Mouse (Mus musculus): ENCODE measurements around the gene Gdpd3. TPM values are rescaled to one million over a fixed set of nuclear protein-coding genes. Genes with fewer than 3 reads are reported as not detected.

The Gdpd3 gene
- polyA plus RNA-seq, 1 experiment from 2014 or later: 1.8 TPM

- no peaks in the 10 kb centered on the region for H3K27me3 ChIP-seq (ENCODE audit: control insufficient read depth, insufficient read depth, low read length)
- H3K9me3 ChIP-seq (ENCODE audit: control insufficient read depth, low read length): no peaks in the 10 kb centered on the region
- H3K4me2 ChIP-seq (replicated peaks): peak overlapping the region; percentile 52
- peaks cover 29% of the 10 kb centered on the region for H3K4me1 ChIP-seq (replicated peaks; ENCODE audit: control insufficient read depth, insufficient read depth, low read length)
- H3K27ac ChIP-seq: peak overlapping the region; percentile 94
- H3K4me3 ChIP-seq (replicated peaks; ENCODE audit: low read length): peak overlapping the region; percentile 75
- peak; percentile 28 for DNase-seq (ENCODE audit: low spot score)
- peaks cover 10% of the 10 kb centered on the region; the same call in 1 of the 2 replicates for H3K36me3 ChIP-seq (replicated peaks; ENCODE audit: control insufficient read depth, insufficient read depth)
- peak overlapping the region; percentile 90 for H3K9ac ChIP-seq
- 6% methylated on average over 9 of the region's 9 CpGs for WGBS
- ATAC-seq (ENCODE audit: low FRiP score): peak; percentile 12; the same call in 1 of the 2 replicates
Measured at GRCm38 (mm10) chr7:126822741-126823140, 56.6 kb downstream of the Gdpd3 start.

- Histone ChIP-seq H3K9ac (peak overlapping the region; percentile 90), H3K4me1 (replicated peaks; ENCODE audit: control insufficient read depth, insufficient read depth, low read length) (peaks cover 29% of the 10 kb centered on the region), H3K36me3 (replicated peaks; ENCODE audit: control insufficient read depth, insufficient read depth) (peaks cover 10% of the 10 kb centered on the region; the same call in 1 of the 2 replicates), H3K27ac (peak overlapping the region; percentile 94), H3K4me2 (replicated peaks) (peak overlapping the region; percentile 52), H3K9me3 (ENCODE audit: control insufficient read depth, low read length) (no peaks in the 10 kb centered on the region), H3K4me3 (replicated peaks; ENCODE audit: low read length) (peak overlapping the region; percentile 75), H3K27me3 (ENCODE audit: control insufficient read depth, insufficient read depth, low read length) (no peaks in the 10 kb centered on the region)
- ATAC-seq (ENCODE audit: low FRiP score) (peak; percentile 81), DNase-seq (ENCODE audit: low spot score) (peak; percentile 58)
- WGBS: 0% methylated on average over 18 of the region's 19 CpGs
Measured at GRCm38 (mm10) chr7:126823202-126823711, 57.1 kb downstream of the Gdpd3 start.

- H3K36me3 ChIP-seq (replicated peaks; ENCODE audit: control insufficient read depth, insufficient read depth): peaks cover 15% of the 10 kb centered on the region; the same call in 1 of the 2 replicates
- no peak for DNase-seq (ENCODE audit: low spot score)
- H3K4me2 ChIP-seq (replicated peaks): peak overlapping the region; percentile 52
- peak overlapping the region; percentile 94 for H3K27ac ChIP-seq
- peaks cover 29% of the 10 kb centered on the region for H3K4me1 ChIP-seq (replicated peaks; ENCODE audit: control insufficient read depth, insufficient read depth, low read length)
- H3K27me3 ChIP-seq (ENCODE audit: control insufficient read depth, insufficient read depth, low read length): no peaks in the 10 kb centered on the region
- ATAC-seq (ENCODE audit: low FRiP score): 0 out of 2 replicates have a peak, but pooled peaks have one; percentile 3
- WGBS: 3% methylated on average over 10 of the region's 10 CpGs
- H3K4me3 ChIP-seq (replicated peaks; ENCODE audit: low read length): peak overlapping the region; percentile 75
- peak overlapping the region; percentile 90 for H3K9ac ChIP-seq
- no peaks in the 10 kb centered on the region for H3K9me3 ChIP-seq (ENCODE audit: control insufficient read depth, low read length)
Measured at GRCm38 (mm10) chr7:126823940-126824339, 57.8 kb downstream of the Gdpd3 start.

Other genes starting within 250 kb of the Gdpd3 start
- 162 and 165 TPM in 2 replicates for gene Eif3c, start 199.9 kb upstream of the Gdpd3 start, polyA plus RNA-seq (2014; fragmentation: Nextera tagmentation; extraction: Ambion mirVana)
- gene Apobr, start 181.4 kb upstream of the Gdpd3 start, polyA plus RNA-seq (2014; fragmentation: Nextera tagmentation; extraction: Ambion mirVana): 0.26 and 0.36 TPM in 2 replicates
- gene Cln3, start 180.5 kb upstream of the Gdpd3 start, polyA plus RNA-seq (2014; fragmentation: Nextera tagmentation; extraction: Ambion mirVana): 24.7 and 24.8 TPM in 2 replicates
- not detected in 2 replicates for gene Il27, start 171.4 kb upstream of the Gdpd3 start, polyA plus RNA-seq (2014; fragmentation: Nextera tagmentation; extraction: Ambion mirVana)
- 11.4 and 12.4 TPM in 2 replicates for gene Nupr1, start 135.5 kb upstream of the Gdpd3 start, polyA plus RNA-seq (2014; fragmentation: Nextera tagmentation; extraction: Ambion mirVana)
- 58.0 and 61.1 TPM in 2 replicates for gene Sgf29, start 117.0 kb upstream of the Gdpd3 start, polyA plus RNA-seq (2014; fragmentation: Nextera tagmentation; extraction: Ambion mirVana)
- gene Sult1a1, start 89.9 kb upstream of the Gdpd3 start, polyA plus RNA-seq (2014; fragmentation: Nextera tagmentation; extraction: Ambion mirVana): 2.5 and 5.3 TPM in 2 replicates
- gene Bola2, start 70.9 kb upstream of the Gdpd3 start, polyA plus RNA-seq (2014; fragmentation: Nextera tagmentation; extraction: Ambion mirVana): 124 and 159 TPM in 2 replicates
- gene Slx1b, start 70.5 kb upstream of the Gdpd3 start, polyA plus RNA-seq (2014; fragmentation: Nextera tagmentation; extraction: Ambion mirVana): 10.7 and 10.9 TPM in 2 replicates
- gene Coro1a, start 58.5 kb upstream of the Gdpd3 start, polyA plus RNA-seq (2014; fragmentation: Nextera tagmentation; extraction: Ambion mirVana): 82.2 and 99.7 TPM in 2 replicates
- 96.5 and 97.0 TPM in 2 replicates for gene Mapk3, start 6.7 kb upstream of the Gdpd3 start, polyA plus RNA-seq (2014; fragmentation: Nextera tagmentation; extraction: Ambion mirVana)
- gene Ypel3, start 10.6 kb downstream of the Gdpd3 start, polyA plus RNA-seq (2014; fragmentation: Nextera tagmentation; extraction: Ambion mirVana): 206 and 218 TPM in 2 replicates
- gene Tbx6, start 15.1 kb downstream of the Gdpd3 start, polyA plus RNA-seq (2014; fragmentation: Nextera tagmentation; extraction: Ambion mirVana): 0.21 and 0.26 TPM in 2 replicates
- 177 and 182 TPM in 2 replicates for gene Ppp4c, start 26.2 kb downstream of the Gdpd3 start, polyA plus RNA-seq (2014; fragmentation: Nextera tagmentation; extraction: Ambion mirVana)
- 53.2 and 54.7 TPM in 2 replicates for gene Fam57b, start 31.3 kb downstream of the Gdpd3 start, polyA plus RNA-seq (2014; fragmentation: Nextera tagmentation; extraction: Ambion mirVana)
- 0.74 TPM in 1 of 2 replicates, not detected in the other for gene 4930451I11Rik, start 65.3 kb downstream of the Gdpd3 start, polyA plus RNA-seq (2014; fragmentation: Nextera tagmentation; extraction: Ambion mirVana)
- 16.5 and 25.7 TPM in 2 replicates for gene Doc2a, start 81.1 kb downstream of the Gdpd3 start, polyA plus RNA-seq (2014; fragmentation: Nextera tagmentation; extraction: Ambion mirVana)
- 10.1 and 11.1 TPM in 2 replicates for gene Hirip3, start 95.6 kb downstream of the Gdpd3 start, polyA plus RNA-seq (2014; fragmentation: Nextera tagmentation; extraction: Ambion mirVana)
- 93.7 and 95.3 TPM in 2 replicates for gene Ino80e, start 96.0 kb downstream of the Gdpd3 start, polyA plus RNA-seq (2014; fragmentation: Nextera tagmentation; extraction: Ambion mirVana)
- 36.4 and 37.2 TPM in 2 replicates for gene Taok2, start 118.4 kb downstream of the Gdpd3 start, polyA plus RNA-seq (2014; fragmentation: Nextera tagmentation; extraction: Ambion mirVana)
- gene Tmem219, start 156.6 kb downstream of the Gdpd3 start, polyA plus RNA-seq (2014; fragmentation: Nextera tagmentation; extraction: Ambion mirVana): 28.0 and 29.3 TPM in 2 replicates
- 102 and 104 TPM in 2 replicates for gene Kctd13, start 162.5 kb downstream of the Gdpd3 start, polyA plus RNA-seq (2014; fragmentation: Nextera tagmentation; extraction: Ambion mirVana)
- 8.0 and 10.9 TPM in 2 replicates for gene Asphd1, start 183.2 kb downstream of the Gdpd3 start, polyA plus RNA-seq (2014; fragmentation: Nextera tagmentation; extraction: Ambion mirVana)
- gene Sez6l2, start 184.2 kb downstream of the Gdpd3 start, polyA plus RNA-seq (2014; fragmentation: Nextera tagmentation; extraction: Ambion mirVana): 68.9 and 70.1 TPM in 2 replicates
- gene Cdipt, start 209.6 kb downstream of the Gdpd3 start, polyA plus RNA-seq (2014; fragmentation: Nextera tagmentation; extraction: Ambion mirVana): 110 and 118 TPM in 2 replicates
- 0.98 and 1.0 TPM in 2 replicates for gene Cdiptos, start 209.8 kb downstream of the Gdpd3 start, polyA plus RNA-seq (2014; fragmentation: Nextera tagmentation; extraction: Ambion mirVana)
- gene Mvp, start 248.3 kb downstream of the Gdpd3 start, polyA plus RNA-seq (2014; fragmentation: Nextera tagmentation; extraction: Ambion mirVana): 3.4 and 4.0 TPM in 2 replicates

Measured in hindbrain, embryonic 14.5 days (tissue).